Mouse (Mus musculus) midbrain, embryonic 14.5 days (tissue): ENCODE measurements at regions not wholly inside any gene's neighbourhood (a gene's known extent, or its start where the extent isn't known, plus 50 kb on each side); places are given as distances from the start of the nearest gene placed in this dataset.

ENCODE experiments used
- ATAC-seq: fragments of 200-750 bp; cut with Nextera tagmentation; 2 replicates; pipeline ENCODE4 v1.8.0; 2017; ENCODE audit warnings: moderate number of reproducible peaks, moderate library complexity; ENCODE audit not compliant: low FRiP score, low TSS enrichment
- DNase-seq: peaks from one replicate; pipeline ENCODE4 v3.0.0-alpha.2; 2015
- H3K27ac ChIP-seq: fragments of 300-500 bp; sonication (generic); replicated peaks from 2 replicates; pipeline ENCODE4 v1.5.1; 2014; ENCODE audit warnings: mild to moderate bottlenecking, low read depth, low read length, moderate library complexity
- H3K27me3 ChIP-seq: fragments of 300-500 bp; sonication (generic); 2 replicates; pipeline ENCODE4 v1.6.1; 2014; ENCODE audit warnings: low read length, control low read depth, mixed read lengths; ENCODE audit not compliant: control insufficient read depth, insufficient read depth
- H3K36me3 ChIP-seq: fragments of 300-500 bp; sonication (generic); 2 replicates; pipeline ENCODE4 v1.6.1; 2014; ENCODE audit warnings: low read length, control low read depth; ENCODE audit not compliant: control insufficient read depth, insufficient read depth
- H3K4me1 ChIP-seq: fragments of 300-500 bp; sonication (generic); 2 replicates; pipeline ENCODE4 v1.6.1; 2014; ENCODE audit warnings: mild to moderate bottlenecking, antibody characterized with exemption, low read length, control low read depth; ENCODE audit not compliant: control insufficient read depth, insufficient read depth
- H3K4me2 ChIP-seq: fragments of 300-500 bp; sonication (generic); 2 replicates; pipeline ENCODE4 v1.6.1; 2014; ENCODE audit warnings: mild to moderate bottlenecking, low read length, moderate library complexity
- H3K4me3 ChIP-seq: fragments of 300-500 bp; sonication (generic); replicated peaks from 2 replicates; pipeline ENCODE4 v1.5.1; 2014; ENCODE audit warnings: low read depth, low read length
- H3K9ac ChIP-seq: fragments of 300-500 bp; sonication (generic); replicated peaks from 2 replicates; pipeline ENCODE4 v1.6.1; 2014; ENCODE audit warnings: mild to moderate bottlenecking, low read length, moderate library complexity
- H3K9me3 ChIP-seq: fragments of 300-500 bp; sonication (generic); 2 replicates; pipeline ENCODE4 v1.6.1; 2016; ENCODE audit warnings: low read length, control low read depth, mixed read lengths; ENCODE audit not compliant: control insufficient read depth
- WGBS: fragments of 180-500 bp; shearing (Covaris S2); extraction: QIAGEN DNeasy Blood & Tissue Kit; methylation state at CpG from one replicate; pipeline ENCODE4 v1.1.7; 2014; 5-methylcytosine and 5-hydroxymethylcytosine counted together

GRCm38 (mm10) chr5:54741440-54741839 is 743.1 kb downstream of the Stim2 start:
- no peak for ATAC-seq
- no peak for DNase-seq
- Histone ChIP-seq H3K27me3 (no peaks in the 10 kb centered on the region), H3K9ac (no peak overlapping the region), H3K9me3 (no peaks in the 10 kb centered on the region), H3K4me1 (no peaks in the 10 kb centered on the region), H3K27ac (no peak overlapping the region), H3K36me3 (no peaks in the 10 kb centered on the region), H3K4me2 (no peak overlapping the region), H3K4me3 (no peak overlapping the region)

GRCm38 (mm10) chr5:54746973-54747372 is 748.7 kb downstream of the Stim2 start:
- ATAC-seq, result no peak
- H3K27me3 ChIP-seq, result no peaks in the 10 kb centered on the region
- H3K27ac ChIP-seq, result no peak overlapping the region
- no peaks in the 10 kb centered on the region for H3K36me3 ChIP-seq
- no peak overlapping the region for H3K4me2 ChIP-seq
- no peak for DNase-seq
- 79% methylated on average over 2 of the region's 2 CpGs for WGBS
- H3K9ac ChIP-seq, result no peak overlapping the region
- H3K9me3 ChIP-seq, result no peaks in the 10 kb centered on the region
- no peak overlapping the region for H3K4me3 ChIP-seq
- no peaks in the 10 kb centered on the region for H3K4me1 ChIP-seq

- no peaks in the 10 kb centered on the region for H3K4me1 ChIP-seq
- no peaks in the 10 kb centered on the region for H3K36me3 ChIP-seq
- no peak for DNase-seq
- 64% methylated on average over 1 of the region's 1 CpGs for WGBS
- no peak for ATAC-seq
- no peaks in the 10 kb centered on the region for H3K27me3 ChIP-seq
- no peaks in the 10 kb centered on the region for H3K9me3 ChIP-seq
- H3K4me3 ChIP-seq, result no peak overlapping the region
- H3K9ac ChIP-seq, result no peak overlapping the region
- H3K4me2 ChIP-seq, result no peak overlapping the region
- no peak overlapping the region for H3K27ac ChIP-seq
Observed at GRCm38 (mm10) chr5:54753372-54753771, 755.1 kb downstream of the Stim2 start.

GRCm38 (mm10) chr5:54759657-54760056 is 761.4 kb downstream of the Stim2 start:
- no peak overlapping the region for H3K27ac ChIP-seq
- H3K9ac ChIP-seq, result no peak overlapping the region
- DNase-seq (no peak), ATAC-seq (no peak)
- no peaks in the 10 kb centered on the region for H3K27me3 ChIP-seq
- no peak overlapping the region for H3K4me2 ChIP-seq
- H3K36me3 ChIP-seq, result no peaks in the 10 kb centered on the region
- H3K4me1 ChIP-seq, result no peaks in the 10 kb centered on the region
- H3K9me3 ChIP-seq, result no peaks in the 10 kb centered on the region
- WGBS, result 87% methylated on average over 3 of the region's 3 CpGs
- H3K4me3 ChIP-seq, result no peak overlapping the region

- Histone ChIP-seq H3K9ac (no peak overlapping the region), H3K36me3 (no peaks in the 10 kb centered on the region), H3K4me1 (no peaks in the 10 kb centered on the region), H3K4me2 (no peak overlapping the region), H3K4me3 (no peak overlapping the region), H3K9me3 (no peaks in the 10 kb centered on the region), H3K27ac (no peak overlapping the region), H3K27me3 (no peaks in the 10 kb centered on the region)
- no peak for DNase-seq
- no peak for ATAC-seq
- 5% methylated on average over 1 of the region's 1 CpGs for WGBS
Observed at GRCm38 (mm10) chr5:54763019-54763418, 764.7 kb downstream of the Stim2 start.

- ATAC-seq, result peak; percentile 93
- no peak overlapping the region; the same call in 1 of the 2 replicates for H3K9ac ChIP-seq
- no peaks in the 10 kb centered on the region for H3K9me3 ChIP-seq
- H3K27me3 ChIP-seq, result no peaks in the 10 kb centered on the region
- H3K4me3 ChIP-seq, result no peak overlapping the region
- H3K27ac ChIP-seq, result 0 out of 2 replicates have a peak overlapping the region, but pooled peaks have one; percentile 33
- peak; percentile 91 for DNase-seq
- no peaks in the 10 kb centered on the region for H3K36me3 ChIP-seq
- 17% methylated on average over 6 of the region's 6 CpGs for WGBS
- no peak overlapping the region for H3K4me2 ChIP-seq
- 0 out of 2 replicates have a peak, but pooled peaks cover 3% of the 10 kb centered on the region for H3K4me1 ChIP-seq
Observed at GRCm38 (mm10) chr5:54796953-54797450, 798.7 kb downstream of the Stim2 start.

GRCm38 (mm10) chr5:54827076-54827475 is 828.8 kb downstream of the Stim2 start:
- no peaks in the 10 kb centered on the region for H3K36me3 ChIP-seq
- H3K27me3 ChIP-seq, result no peaks in the 10 kb centered on the region
- H3K9me3 ChIP-seq, result no peaks in the 10 kb centered on the region

More at GRCm38 (mm10) chr5:54827076-54827475, 828.8 kb downstream of the Stim2 start:
- WGBS, result 96% methylated on average over 2 of the region's 2 CpGs
- Histone ChIP-seq H3K4me2 (no peak overlapping the region), H3K4me3 (no peak overlapping the region), H3K9ac (no peak overlapping the region), H3K4me1 (no peaks in the 10 kb centered on the region), H3K27ac (no peak overlapping the region)
- DNase-seq (no peak), ATAC-seq (no peak)
